Mouse (Mus musculus): Measurements from ENCODE around the gene Ibtk.
"Not testable (repeated sequence)": the region's sequence is repeated elsewhere in the genome, so short reads cannot be mapped to it uniquely, and the experiment has no call there.

Gene Ibtk

DNA sequence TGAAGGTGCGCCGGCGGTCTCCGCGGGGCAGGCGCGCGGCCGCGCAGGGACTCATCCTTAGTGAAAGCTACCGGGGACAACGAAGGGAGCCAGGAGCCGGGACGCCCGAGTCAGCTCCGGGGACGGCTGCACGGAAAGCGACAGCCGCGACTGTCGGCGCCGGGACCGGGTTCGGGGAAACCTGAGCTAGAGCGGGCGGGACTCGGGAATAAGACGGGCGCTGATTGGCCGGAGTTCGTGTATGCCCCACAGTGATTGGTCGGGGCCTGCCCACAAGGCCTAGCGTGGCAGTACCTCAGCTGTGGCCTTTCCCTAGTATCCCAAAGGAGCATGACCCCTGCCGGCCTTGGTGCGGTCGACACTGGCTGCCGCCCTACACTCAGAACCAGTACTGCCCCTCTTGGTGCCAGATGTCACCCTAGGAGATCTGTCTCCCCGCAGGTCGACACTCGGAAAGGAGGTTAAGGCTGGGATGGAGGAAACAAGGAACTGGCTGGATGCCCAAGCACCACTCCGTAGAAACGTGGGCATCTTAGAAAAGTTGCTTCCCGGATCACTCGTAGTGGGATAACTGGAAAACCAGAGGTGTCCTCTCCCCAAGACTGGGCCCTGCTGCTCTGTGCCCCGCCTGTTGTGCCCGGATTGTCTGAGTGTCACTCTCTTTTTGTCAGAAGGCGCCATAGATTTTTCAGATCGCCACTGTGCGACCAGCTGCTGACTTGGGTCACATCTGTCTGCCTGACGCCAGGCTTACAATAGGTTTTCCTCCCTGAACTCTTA lies at the start of gene Ibtk:
Gene Ibtk, minus strand, starts transcription at position 193 of the 780 bp plus-strand sequence.
- DNase-seq (ENCODE audit: low spot score in 2 of 2): peak; percentile 96 to 98

GRCm38 (mm10) chr9:85791521-85791920 lies 42.4 kb upstream of the Ibtk start:
- DNase-seq (ENCODE audit: low spot score in 2 of 2): not testable (repeated sequence)

DNA sequence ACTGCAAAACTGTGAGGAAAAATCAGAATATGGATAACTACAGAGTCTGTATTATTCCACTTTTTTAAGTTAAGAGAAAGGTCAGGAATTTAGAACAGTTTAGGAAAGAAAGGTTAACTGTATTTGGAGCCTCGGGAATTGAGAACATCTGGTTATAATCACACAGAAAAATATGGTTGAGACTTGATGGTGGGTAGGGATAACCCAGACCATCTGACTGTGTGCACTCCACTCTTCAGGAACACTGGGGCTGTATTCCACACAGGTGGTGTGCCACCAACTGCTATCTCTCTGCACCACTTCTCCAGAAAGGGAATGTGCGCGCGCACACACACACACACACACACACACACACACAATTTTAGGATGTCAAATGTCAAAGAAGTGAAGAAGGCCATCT lies 31.1 kb upstream of the Ibtk start:
- no peak for DNase-seq (ENCODE audit: low spot score in 2 of 2)

DNA sequence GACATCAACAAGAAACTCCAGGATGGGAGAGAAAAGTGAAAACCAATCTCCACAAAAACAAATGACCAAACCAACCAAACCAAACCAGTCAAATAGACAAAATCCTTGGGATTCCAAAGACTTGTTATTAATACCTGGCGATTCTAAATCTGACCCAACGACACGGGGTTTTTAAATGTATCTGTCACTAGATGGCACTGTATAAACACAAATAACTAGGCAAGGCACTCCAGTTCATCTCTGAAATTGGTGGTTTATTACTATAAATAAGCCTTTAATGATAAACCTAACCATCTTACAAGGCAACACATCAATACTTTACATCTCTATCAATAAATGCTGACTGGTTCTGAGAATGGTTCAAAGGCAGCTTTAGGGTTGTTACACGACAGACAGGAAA lies 30.3 kb upstream of the Ibtk start:
- no peak for DNase-seq (ENCODE audit: low spot score in 2 of 2)

DNA sequence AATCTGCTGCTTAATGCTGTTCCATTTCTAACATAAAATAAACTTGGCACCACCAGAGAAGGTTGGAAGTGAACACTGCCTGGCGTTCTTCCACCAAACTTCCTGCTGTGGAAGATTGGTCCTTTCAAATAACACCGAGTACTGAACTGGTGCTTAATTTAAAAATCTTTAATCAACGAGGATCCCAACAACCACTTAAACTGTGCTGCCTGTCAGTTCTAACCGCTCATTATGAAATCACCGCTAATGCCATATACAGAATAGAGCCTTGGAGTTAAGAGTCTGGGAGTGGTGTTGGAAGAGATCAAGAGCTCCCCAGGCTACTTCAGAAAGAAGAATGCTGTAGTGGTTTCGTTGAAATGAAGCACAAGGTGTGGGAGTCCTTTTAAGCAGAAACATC lies 28.4 kb upstream of the Ibtk start:
- DNase-seq (ENCODE audit: low spot score in 2 of 2): no peak

- no peak for DNase-seq (ENCODE audit: low spot score in 2 of 2)
Measured at GRCm38 (mm10) chr9:85772280-85772679, 23.1 kb upstream of the Ibtk start.

GRCm38 (mm10) chr9:85771454-85771853 lies 22.3 kb upstream of the Ibtk start:
- no peak for DNase-seq (ENCODE audit: low spot score in 2 of 2)

DNA sequence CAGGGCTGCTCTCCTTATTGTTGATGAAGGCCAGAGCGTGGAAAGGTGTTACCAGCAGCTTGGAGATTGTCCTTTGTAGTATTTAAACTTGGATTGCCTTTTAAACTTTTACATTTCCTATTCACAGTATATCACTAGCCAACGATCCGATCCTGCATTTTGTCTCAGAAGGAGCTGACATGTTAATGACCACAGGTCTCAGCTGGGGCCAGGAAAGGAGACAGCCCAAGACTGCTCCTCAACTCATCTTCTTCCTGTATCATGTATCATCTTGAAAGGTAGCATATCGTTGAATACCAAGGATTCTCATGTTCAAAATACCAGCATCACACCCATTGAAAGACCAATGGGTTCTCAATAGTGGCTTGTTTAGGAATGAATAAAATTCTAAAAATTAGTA lies 21.2 kb upstream of the Ibtk start:
- no peak for DNase-seq (ENCODE audit: low spot score in 2 of 2)

- DNase-seq (ENCODE audit: low spot score in 2 of 2): no peak
Measured at GRCm38 (mm10) chr9:85769057-85769789, 20.1 kb upstream of the Ibtk start.

- DNase-seq (ENCODE audit: low spot score in 2 of 2): no peak
Measured at GRCm38 (mm10) chr9:85767255-85767654, 18.1 kb upstream of the Ibtk start.

GRCm38 (mm10) chr9:85762476-85762875 lies 13.3 kb upstream of the Ibtk start:
- DNase-seq (ENCODE audit: low spot score in 2 of 2): no peak

DNA sequence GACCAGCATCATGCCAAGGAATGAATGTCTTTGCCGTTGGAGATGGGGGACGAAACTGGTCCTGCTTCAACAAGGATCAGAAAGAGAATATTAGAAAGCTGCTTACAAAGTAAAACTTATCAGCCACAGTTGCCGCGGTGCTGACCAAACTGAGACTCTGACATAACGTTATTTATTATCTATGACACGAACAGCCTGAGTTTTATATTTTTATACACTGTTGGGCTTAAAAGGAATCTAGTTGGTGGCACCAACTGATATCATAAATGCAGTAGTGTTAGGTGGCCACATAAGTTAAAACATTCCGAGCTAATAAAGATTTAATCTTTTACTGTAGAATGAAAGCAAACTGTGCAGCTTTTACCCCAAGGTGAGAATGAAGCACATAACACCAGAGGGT lies 1.7 kb upstream of the Ibtk start:
- DNase-seq (ENCODE audit: low spot score in 2 of 2): no peak

- no peak for DNase-seq (ENCODE audit: low spot score in 2 of 2)
Measured at GRCm38 (mm10) chr9:85749922-85750509, 882 bp upstream of the Ibtk start.

DNA sequence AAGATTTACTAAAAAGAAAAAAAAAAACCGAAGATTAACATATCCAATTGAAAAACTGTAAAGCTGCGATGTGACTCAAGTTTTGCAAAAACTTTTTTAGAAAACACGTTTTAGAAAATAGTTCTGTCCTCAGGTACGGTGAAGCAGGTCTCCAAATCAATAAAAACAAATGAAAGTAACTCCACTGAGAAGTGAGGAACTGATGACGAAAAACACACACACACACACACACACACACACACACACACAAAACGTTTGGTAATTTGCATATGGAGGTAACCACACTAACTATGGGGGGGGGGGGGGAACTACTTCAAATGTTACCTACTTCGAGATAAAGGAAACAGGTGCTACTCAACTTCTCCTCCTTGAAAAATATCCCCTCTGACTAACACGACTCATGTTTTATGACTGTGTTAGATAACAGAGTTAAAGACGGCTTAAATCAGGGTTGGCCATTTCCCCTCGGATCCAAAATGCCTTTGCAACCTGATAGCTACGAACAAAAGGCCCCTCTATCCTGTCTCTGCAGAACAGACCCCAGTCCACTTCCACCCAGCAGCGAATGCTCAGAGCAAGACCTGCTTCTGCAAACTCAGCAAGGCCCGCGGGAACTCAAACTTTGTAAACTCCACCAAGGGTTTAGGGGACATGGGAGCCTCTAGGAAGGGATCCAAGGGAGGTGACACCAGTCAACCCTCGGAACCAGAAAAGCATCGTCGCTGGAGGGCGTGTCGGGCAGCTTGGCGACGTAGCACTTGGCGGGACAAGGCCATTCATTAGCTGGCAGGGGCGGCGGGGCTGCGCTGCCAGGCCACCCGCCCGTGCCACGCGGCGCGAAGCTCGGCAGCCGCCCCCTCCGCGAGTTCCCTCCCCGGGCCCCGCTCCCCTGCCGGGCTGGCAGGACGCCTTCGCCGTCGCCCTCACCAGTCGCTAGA lies 661 bp downstream of the Ibtk start:
- DNase-seq (ENCODE audit: low spot score in 2 of 2): peak in 1 of 2 experiments; percentile 32

DNA sequence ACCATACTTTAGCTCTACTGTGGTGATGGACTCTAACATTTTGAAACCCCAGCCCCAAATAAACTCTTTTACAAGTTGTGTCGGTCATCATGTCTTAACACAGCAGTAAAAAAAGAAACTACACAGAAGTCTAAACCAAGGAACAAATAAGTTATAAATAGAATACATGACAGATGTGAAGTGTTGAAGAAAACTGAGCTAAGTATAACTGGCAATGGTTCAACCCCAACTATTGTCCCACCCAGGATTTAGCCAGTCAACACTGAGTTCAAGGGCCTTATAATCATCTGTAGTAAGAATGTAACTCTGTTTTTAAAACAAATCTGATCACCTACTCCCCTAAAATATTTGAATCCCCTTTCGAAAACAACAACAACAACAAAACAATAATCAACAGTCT lies 3.6 kb downstream of the Ibtk start:
- DNase-seq (ENCODE audit: low spot score in 2 of 2): no peak

- no peak for DNase-seq (ENCODE audit: low spot score in 2 of 2)
Measured at GRCm38 (mm10) chr9:85743358-85743757, 5.8 kb downstream of the Ibtk start.

DNA sequence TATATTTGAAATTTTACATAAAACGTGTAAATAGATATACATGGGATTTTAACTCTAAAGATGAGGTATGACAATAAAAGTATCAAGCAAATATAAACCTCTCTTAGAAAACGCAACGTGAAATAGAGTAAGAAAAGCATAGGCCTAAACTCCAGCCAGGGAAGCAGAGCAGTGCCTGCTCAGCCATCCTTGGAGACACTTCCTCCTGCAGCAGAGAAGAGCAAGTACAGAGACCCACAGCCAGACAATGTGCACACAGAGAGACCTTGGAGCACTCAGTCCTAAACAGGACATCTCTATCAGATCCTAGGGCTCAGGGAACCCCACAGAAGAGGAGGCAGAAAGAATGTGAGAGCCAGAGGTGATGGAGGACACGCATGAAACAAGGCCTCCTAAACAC lies 7.0 kb downstream of the Ibtk start:
- DNase-seq (ENCODE audit: low spot score in 2 of 2): no peak

- DNase-seq (ENCODE audit: low spot score in 2 of 2): no peak
Measured at GRCm38 (mm10) chr9:85739279-85739678, 9.9 kb downstream of the Ibtk start.

DNA sequence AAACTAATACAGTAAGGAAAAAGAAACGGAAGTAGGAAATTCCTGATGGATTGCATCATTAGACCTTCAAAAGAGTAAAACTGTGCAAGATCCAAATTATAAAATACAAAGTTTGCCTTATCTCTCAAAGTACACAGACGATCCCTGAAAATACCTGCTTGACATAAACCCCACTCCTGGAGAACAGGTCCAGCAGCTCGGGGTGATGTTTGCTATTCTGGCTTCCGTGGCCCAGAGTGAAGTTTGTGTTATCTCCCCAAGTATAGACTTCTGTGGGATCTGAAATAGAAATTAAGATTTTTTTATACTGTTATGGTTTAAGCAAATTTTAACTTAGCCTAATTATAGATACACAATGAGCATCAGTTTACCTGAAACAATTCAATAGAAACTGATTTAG lies 14.3 kb downstream of the Ibtk start:
- no peak for DNase-seq (ENCODE audit: low spot score in 2 of 2)

DNA sequence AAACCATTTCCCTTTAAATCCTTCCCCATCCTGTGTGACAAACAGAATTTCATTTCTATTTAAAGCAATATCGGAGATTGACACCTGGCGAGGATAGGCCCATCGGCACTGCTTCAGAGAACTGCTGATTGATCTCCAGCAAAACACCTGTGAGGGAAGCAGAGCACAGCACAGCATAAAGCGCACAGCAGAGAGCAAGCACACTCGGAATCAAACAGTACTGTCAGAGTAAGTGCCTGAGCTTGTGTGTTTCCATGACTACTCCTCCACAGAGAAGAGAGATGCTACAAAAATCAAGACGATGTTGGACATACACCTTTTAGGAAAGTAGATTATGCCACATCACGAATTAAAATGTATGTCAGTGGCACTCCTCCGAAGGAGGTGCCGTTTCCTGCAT lies 25.1 kb downstream of the Ibtk start:
- no peak for DNase-seq (ENCODE audit: low spot score in 2 of 2)

- DNase-seq (ENCODE audit: low spot score in 2 of 2): no peak
Measured at GRCm38 (mm10) chr9:85717336-85717735, 31.8 kb downstream of the Ibtk start.

DNA sequence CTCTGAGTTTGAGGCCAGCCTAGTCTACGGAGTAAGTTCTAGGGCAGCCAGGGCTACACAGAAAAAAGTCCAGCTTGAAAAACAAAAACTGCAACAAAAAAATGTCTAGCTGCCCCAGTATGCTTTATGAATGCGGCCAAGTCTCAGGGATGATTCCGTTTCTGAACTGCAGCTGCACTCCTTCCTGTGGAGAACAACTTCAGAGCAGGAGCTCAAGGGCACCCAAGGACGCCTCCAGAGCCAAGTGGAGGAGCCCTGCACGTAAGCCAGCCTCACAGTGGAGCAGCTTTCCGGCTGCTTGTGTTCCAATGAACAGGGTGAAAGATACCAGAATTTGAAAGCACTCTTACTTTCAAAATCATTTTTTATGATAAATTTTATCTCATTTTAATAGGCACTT lies 41.8 kb downstream of the Ibtk start:
- no peak for DNase-seq (ENCODE audit: low spot score in 2 of 2)
